Mouse (Mus musculus): ENCODE data around the gene Akt3.

DNA sequence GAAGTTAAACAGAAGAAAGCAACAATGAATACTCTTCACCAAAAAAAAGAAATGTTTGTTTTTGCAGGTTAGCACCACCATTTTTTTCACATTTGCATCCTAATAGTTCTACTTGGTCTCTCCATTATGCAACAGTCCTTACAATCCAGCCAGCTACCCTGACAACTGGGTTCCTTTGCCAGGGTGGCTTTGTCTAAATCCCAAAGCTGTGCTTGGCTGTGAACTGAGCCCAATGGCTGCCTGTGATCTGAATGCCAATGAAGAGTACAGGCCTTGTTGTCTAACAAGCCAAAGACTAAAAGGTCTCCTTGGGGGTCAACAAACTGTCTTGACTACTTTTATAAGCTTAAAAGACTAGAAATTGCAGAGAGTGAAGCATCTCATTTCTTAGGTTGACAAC, 82.6 kb downstream of the Akt3 start:
- no peak for TF ChIP-seq TCF12 (IDR thresholded peaks at IDR 0.05; ENCODE audit: insufficient read depth, poor library complexity, severe bottlenecking)
- TF ChIP-seq MYOG (IDR thresholded peaks at IDR 0.05; ENCODE audit: control insufficient read depth in 1 of 3, insufficient read depth in 1 of 3, insufficient read length in 2 of 3, low read depth in 2 of 3): no peak
- no peak for TF ChIP-seq USF1 (IDR thresholded peaks at IDR 0.05; ENCODE audit: low read depth)
- TF ChIP-seq POLR2A (IDR thresholded peaks at IDR 0.05; ENCODE audit: insufficient read length, low read depth): no peak
- TF ChIP-seq MAX (IDR thresholded peaks at IDR 0.05; ENCODE audit: low read depth): no peak

Measured in myocyte (in vitro differentiated cells).